Mouse (Mus musculus): Measurements from ENCODE around the gene Tet3.

Tet3 gene

DNA sequence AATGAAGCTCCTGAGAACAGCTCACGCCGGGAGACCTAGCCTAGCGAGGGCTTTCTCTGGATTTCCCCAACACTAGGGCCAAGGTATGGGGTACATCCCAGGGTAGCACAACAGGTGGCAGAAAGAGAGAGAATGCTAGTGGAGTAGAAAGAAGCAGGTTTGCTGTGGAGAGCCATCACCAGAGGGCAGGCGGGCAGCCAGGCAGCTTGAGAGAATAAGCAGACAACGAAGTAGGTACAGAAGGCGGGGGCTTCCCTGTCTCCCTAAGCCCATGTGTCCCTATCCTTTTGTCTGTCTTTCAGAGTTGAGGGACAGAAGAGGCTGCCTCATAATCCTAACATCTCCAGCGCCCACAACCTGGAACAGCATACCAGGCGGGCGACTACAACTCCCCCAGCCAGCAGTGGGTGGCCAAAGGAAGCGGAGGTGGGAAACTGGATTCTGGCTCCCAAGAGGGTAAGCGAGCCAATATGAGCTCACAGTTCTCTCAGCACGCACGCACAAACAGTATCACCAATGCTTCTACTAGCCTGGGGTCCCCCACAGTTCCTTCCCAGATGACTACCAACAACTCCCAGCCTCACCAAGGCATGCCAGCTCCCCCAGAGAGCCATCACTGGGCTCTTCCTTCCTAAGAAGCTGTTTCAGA is 19.6 kb downstream of the Tet3 start:
- no peak for DNase-seq

DNA sequence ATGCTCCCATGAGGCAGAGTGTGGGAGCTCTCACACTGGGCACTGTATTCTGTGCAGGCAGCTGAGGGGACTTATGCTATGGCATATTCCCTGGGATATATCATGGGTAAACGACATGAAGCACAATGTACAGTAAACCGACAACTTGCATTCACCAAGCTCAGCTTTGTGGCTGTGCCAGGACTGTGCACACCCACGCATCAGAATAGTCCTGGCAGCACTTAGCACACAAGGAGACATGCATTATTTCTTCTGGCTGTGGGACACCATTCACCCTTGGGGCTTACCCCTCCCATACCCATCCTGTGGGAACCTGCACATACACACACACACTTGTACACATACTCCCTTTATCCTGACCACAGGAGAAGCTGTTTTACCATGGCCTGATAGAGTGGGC is 20.3 kb downstream of the Tet3 start:
- no peak for DNase-seq

DNA sequence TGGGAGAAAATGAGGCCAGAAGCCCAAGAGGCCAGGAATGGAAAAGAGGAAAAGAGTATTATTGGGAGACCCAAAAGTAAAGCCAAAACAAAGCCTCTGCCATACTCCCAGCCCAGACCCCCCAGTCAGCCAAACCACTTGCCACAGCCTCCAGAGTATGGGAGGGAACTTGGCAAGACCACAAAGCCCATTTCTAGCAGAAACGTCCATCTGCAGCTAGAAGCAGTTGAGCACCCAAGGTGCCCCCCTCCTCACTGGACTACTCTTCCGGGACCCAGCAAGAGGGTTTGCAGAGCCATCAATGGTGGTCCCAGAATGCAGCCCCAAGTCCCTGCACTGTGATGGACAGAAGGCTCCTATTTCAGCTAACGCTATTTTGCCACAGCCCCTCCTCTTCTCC is 21.1 kb downstream of the Tet3 start:
- no peak for DNase-seq

DNA sequence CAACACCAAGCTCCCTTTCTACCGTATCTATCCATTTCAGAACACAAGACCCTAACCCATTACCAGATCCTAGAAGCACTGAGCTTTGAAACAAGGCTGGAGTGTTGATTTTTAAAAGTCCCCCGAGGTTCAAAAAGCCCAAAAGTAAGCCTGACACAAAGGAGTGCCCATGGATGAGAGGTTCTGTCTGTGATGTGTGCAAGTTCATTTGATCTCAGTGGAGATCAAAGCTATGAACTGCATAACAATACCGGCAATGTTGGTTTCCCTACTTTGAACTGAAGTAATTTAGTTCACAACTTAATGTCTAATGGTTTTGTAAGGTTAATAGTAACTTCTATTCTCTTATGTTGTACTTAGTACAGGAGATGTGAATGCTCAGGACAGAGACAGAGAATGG is 21.7 kb downstream of the Tet3 start:
- DNase-seq = no peak

DNA sequence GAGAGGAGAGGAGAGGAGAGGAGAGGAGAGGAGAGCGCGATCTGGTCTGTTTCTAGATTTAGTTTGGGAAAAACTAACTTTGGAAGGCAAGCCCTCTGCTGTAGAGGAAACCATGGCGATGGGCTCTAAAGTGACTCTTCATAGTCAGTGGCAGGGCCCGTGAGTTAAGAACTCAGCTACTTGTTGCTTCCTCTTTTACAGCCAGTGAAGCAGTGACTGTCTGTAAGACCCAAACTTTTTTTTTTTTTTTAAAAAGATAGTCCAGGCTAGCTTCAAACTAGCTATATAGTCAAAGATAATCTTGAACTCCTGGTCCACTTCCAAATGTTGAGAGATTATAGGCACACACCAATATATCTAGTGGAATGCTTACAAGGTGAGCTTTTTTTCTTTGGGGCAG is 22.3 kb downstream of the Tet3 start:
- no peak for DNase-seq

DNA sequence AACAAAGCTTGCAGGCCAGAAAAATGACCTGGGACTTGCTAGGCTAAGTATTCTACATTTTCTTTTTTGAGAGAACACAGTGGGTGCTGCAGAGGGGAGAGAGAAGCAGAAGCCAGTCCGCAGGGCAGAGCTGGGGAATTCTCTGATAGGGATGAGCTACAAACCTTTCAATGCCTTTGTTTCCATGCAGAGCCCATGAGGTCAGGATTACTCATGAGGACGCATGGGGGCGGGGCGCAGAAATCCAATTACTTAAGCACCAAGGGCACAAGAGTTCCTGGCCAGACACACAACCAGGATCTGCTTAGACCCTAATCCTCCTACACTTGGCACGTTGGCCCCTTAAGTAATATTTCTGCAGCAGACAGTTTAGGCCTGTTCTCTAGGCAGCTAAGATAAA is 23.7 kb downstream of the Tet3 start:
- DNase-seq = peak; percentile 65

DNA sequence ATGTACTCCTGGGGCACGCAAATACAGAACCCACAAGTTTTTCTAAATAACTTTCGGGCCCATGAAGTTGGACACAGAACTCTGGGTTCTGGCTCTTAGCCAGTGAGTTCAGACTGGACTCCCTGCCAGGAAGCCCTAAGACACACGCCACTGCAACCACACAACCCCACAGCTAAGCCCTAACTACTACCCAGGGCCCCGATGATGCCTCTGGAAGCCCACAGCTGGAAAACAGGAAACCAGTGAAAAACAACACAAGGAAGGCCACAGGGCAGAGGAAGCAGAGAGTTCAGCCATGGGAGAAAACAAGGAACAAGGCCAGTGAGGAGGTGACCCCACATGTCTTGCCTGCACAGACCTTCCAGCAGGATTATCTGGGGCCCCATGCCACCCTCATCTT is 25.3 kb downstream of the Tet3 start:
- no peak for DNase-seq

DNA sequence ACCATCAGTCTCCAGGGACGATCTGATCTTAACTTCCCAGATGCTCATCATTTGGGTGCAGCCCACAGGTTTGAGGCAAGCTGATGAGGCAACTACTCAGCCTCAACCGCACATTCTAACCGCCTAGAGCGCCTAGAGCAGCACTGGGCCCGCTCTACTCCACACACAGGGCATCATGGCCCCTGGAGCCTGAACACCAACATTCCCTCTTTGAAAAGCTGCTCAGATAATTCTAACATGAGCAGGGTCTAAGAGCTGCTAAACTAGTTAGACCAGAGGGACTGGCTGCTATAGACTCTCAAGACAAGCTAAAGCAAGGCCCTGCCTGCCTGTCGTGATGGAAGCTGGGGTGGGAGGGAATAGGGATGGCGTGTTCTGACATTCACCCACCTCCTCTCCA is 25.9 kb downstream of the Tet3 start:
- no peak for DNase-seq

DNA sequence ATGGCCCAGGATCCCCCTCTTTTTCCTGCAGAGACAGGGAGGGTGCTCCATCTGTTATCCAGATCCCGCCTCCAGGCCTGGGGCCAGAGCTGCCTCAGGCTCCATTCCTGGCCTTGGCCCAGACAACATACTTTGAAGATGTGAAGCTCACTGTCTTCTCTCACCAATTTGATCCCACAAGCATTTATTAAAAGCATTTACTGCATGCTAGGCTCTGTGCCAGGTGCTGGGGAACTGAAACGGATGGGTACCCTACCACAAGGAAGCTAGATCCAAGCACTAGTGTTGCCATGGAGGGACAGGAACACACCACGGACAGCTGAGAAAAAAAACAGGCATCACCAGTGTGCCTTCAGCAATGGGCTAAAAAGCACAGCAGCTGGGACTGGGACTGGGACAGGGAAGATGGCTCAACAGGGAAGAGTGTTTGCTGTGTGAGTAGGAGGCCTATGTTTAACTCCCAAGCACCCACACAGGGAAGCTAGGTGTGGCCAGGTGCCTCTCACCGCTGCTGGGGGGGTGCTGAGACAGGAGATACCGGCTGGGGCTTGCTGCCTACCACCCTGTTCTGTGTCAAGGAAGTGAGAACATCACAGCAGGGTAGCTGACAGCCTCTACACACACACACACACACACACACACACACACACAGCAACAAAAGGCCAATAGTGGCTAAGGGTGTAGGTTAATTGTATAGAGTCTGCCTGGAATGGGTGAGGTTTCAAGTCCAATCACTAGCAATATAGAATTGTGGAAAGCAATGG is 30.7 kb downstream of the Tet3 start:
- DNase-seq = peak; percentile 48

DNA sequence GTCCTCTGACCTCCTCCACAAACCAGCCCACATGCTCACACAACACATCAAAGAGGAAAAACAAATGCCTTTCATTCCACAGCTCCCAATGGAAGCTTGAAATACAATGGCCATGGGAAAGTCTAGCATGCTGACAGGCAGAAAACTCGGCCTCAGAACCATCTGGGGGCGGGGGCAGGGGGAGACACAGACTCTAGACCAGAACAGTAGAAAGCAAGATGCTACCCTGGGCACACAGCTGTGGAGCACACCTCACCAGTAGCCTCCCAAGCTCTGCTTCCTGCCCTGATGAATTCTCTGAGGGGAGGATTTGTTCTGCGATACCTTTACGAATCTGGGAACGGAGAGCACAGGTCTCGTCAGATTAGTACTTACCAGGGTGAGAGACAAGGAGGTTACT is 31.4 kb downstream of the Tet3 start:
- DNase-seq = no peak

DNA sequence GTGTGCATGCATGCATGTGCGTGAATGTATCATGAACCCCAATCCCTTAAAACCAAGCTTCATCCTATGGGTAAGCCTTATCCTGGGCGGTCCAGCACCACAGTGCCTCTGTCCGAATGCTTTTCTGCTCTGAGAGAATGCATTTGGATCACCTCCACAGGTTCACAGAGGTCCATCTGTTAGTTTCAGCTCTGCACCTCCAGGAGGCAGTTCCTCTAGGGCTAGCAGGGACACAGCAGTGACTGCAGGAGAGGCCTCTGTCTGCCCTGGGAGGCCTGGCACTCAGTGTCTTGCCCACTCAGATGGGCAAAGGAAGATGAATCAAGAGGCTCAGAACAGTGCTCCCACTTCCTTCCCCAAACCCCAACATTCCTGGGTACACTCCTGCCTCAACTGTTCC is 32.3 kb downstream of the Tet3 start:
- no peak for DNase-seq

DNA sequence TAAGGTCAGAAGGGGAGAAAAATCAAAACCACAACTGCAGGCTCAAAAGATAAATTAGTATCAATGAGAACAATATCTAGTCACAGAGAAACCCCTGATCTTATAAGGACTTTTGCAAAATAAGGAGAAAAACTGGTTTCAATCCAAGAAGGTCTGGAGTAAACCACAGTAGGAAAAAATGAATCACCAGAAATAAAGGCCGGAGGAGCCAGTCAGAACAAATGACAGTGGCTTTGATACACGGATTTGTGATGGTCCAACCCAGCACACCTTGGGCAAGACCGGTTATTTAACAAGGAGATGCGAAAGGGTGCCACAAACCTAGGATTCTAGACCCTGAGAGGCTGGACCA is 34.9 kb downstream of the Tet3 start:
- no peak for DNase-seq

DNA sequence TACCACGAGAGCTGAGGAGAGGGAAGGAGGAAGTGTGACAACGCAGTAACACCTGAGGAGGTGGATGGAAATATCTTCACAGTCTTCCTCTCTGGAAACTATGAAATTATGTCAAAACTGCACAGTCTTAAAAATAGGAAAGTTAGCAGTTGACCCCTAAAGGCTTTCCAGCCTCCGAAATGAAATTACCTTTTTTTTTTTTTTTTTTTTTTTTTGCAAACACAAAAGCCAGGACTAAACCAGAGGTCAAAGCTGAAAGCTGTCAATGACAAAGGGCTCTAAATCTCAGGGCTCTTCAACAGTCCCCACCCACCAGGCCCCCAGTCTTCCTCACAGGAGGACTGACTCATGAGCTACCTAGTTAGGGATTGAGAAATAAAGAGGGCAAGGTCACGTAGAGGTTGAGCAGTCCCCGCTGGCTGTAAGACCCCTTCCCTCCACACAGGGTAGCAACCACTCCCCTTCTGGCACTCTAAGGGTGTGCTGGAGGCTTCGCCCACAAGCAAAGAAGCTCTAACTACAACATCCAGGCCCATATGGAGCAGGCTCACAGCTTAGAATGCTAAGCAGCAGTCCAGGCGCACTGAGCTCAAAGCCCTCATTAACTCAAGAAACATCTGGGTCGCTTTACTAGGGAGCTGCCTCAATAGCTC is 35.4 kb downstream of the Tet3 start:
- no peak for DNase-seq

DNA sequence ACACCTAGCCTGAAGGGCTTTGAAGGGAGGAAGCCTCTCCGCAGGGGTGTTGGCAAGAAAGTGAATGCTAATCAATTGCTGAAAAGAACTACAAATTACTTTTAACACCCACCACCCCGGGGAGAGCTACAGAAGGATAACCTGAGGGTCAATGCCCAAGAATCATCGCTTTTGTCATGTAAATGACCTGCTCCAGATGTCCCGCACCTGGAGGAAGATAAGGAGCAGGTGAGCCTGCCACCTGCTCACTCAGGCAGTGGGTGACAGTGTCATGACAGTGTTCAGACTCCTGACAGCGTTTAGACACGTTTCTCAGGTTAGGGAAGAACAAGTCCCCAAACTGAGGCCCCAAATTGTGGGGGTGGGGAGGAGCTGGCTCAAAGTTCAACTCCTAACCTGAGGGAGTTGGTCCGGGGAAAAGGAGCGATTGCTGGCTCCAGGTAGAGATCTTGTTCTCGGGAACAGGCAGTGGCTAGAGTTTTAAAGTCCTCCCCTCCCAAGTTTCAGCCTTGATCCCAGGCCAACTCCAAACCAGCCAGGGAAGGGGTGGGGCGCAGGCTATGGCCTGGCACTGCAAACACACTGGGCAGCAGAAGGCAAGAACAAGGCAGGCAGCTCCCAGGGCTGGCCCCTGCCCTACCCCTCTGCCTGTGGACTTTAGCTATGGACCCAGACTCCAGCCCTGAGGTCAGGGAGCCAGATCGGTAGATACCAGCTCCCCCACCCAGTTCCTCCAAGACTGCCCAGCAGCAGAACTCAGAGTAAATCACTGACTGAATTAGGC is 36.8 kb downstream of the Tet3 start:
- DNase-seq = peak; percentile 83

DNA sequence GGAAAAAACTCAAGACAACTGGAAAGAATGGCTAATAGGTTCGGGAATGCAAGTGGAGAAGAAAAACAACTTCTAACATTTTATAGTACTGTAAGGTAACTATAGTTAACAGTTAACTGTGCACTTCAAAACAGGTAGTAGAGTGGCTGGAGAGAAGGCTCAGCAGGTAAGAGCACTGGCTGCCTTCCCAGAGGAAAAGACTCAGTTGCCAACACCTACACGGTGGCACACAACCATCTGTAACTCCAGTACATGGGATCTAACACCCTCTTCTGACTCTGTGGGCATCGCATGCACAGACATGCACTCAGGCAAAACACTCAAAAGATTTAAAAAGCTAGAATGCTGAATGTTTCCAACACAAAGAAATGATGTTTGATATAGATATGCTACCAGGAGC is 39.4 kb downstream of the Tet3 start:
- DNase-seq = peak; percentile 44

DNA sequence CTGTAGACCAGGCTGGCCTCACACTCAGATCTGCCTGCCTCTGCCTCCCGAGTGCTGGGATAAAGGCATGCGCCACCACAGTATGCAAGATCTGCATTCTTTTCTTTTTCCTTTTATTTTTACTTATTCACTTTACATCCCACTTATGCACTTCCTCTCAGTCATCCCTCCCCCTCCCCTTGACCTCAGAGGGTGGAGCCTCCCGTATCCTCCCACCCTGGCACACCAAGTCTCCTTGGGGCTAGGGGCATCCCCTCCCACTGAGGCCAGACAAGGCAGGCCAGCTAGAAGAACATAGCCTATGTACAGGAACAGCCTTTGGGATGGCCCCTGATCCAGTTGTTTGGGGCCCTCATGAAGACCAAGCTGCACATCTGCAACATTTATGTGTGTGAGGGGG is 41.4 kb downstream of the Tet3 start:
- no peak for DNase-seq

DNA sequence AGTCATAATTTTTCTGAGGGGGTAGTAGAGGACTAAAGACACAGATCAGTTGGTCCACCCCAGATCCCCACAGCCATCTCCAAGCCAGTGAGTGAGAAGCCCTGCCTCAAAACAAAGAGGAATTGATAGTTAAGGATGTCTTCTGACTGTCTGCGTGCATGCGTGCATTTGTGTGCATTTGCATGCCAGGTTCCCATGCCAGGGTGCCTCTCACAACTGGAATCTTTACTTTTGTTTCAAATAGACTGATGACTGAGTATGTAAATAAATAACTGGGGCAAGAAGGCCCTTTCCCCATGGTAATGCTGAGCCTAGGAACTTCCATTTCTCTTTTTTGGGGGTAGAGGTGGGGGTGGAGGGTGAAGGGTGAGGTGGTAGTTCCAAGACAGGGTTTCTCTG is 41.8 kb downstream of the Tet3 start:
- DNase-seq = no peak

DNA sequence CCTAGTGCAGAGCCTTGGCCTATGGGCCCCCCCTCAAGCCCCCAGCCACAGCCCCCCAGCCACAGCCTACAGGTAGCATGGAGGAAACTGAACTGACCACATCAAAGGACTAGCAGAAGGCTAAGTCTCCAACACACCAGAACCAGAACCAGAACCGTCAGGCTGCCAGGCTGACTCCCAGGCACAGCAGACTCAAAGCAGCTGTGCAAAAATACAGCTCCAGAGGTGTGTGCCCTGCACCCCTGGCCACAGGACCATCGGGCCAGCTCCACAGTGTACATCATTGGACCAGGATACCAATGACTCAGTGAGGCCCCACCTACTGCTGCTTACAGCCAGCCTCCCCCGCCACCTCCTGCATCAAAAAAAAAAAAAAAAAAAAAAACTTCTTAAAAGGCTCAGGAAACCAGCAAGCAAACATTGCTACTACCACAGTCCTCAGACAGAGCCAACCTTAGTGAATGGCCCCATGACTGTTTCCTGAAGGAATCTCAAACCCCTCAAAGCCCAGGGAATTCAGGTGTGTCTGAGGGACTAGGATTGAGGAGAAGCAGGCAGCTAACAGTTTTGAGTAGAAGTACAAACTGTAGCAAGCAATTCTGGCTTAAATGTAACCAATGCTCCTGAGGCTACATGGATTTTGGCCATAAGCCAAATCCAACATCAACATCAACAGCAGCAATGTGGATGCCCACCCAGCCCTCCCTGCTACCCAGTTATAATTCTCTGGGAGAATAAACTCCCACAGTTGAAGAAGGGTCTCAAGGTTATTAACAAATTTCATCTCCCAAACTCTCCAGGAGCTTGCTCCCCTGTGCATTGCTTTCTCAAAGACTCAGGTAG is 42.4 kb downstream of the Tet3 start:
- peak; percentile 58 for DNase-seq

DNA sequence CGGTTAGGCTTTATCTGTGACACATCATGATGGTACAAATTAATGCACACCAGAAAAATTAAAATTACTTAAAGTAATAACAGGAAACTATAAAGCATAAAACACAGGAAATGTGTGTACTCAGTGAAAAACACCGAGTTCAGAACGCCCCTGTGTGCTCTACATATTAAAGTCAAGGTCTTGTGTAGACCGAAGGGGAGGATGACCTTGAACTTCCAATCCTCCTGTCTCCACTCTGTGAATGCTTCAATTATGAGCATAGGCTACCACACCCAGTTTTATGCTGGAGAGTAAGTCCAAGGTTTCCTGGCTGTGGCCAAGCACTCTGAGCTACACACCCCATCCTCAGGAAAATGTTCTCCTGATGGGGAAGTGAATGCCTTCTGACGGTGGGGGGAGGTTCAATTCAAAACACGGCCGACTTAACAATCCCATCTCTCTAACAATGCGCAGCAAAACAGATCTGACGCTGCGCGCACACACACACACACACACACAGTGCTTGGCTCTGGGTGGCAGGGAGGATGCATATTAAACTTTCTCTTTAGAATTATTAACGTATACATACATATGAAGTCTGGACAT is 43.4 kb downstream of the Tet3 start:
- peak; percentile 61 for DNase-seq

DNA sequence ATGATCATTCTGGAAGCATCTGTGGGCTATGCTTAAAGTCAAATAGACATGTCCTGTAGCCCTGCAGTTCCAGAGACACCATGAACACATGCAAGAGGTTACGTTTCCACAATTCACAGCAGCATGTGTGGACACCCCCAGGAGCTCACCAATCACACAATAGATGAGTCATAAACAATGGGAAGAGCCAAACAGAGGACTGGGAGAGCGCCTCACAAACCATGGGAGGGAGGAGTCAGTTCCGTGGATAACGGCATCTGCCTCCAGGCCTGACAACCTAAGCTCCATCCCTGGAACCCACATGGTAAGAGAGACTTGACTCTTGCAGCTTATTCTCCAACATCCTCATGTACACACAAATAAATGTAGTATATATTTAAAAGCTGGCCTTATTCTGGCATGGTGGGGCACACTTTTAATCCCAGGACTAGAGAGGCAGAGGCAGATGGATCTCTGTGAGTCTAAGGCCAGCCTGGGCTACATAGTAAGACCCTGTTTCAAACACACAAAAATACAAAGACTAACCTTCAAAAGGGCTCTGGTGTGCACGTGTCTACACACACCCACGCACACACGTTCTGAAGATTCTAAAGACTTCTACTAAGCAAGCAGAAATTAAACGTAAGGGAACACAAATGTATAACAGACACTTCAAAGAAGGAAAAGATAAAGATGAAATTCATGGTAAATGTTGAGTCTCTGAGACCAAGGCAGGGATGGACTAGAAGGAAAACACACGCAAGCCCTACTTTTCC is 44.1 kb downstream of the Tet3 start:
- DNase-seq = no peak

DNA sequence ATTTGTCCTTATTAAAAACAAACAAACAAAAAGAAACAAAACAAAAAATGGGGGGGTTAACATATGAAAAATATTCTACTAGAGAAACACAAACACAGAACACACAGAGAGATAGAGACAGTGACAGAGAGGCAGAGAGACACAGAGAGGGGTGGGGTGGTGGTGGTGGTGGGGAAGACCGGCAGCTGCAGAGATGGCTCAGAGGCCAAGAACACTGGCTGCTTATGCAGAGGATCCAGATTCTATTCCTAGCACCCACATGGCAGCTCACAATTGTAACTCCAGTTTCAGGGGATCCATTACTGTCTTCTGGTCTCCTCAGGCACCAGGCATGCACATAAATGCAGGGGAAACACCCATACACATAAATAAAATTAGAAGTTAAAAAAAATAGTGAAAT is 45.2 kb downstream of the Tet3 start:
- DNase-seq = no peak

Measured in lung, postnatal 36 days (tissue).